Mouse (Mus musculus): ENCODE data around the gene A830018L16Rik. TPM values are rescaled to one million over a fixed set of nuclear protein-coding genes. Genes with fewer than 3 reads are reported as not detected.
"Not testable (repeated sequence)": the region's sequence is repeated elsewhere in the genome, so short reads cannot be mapped to it uniquely, and the experiment has no call there.

A830018L16Rik gene
- polyA plus RNA-seq, 1 experiment from 2014 or later: 0.41 TPM

- no peak overlapping the region for H3K4me3 ChIP-seq
- DNase-seq (ENCODE audit: low spot score): no peak
- H3K27me3 ChIP-seq (ENCODE audit: insufficient read depth, poor library complexity, severe bottlenecking): no peaks in the 10 kb centered on the region
- WGBS: 85% methylated on average over 2 of the region's 2 CpGs
- no peak overlapping the region for H3K27ac ChIP-seq
- H3K4me1 ChIP-seq: no peaks in the 10 kb centered on the region
- H3K9me3 ChIP-seq: no peaks in the 10 kb centered on the region
- no peaks in the 10 kb centered on the region for H3K36me3 ChIP-seq
Measured at GRCm38 (mm10) chr1:11959421-11960206, 545.7 kb downstream of the A830018L16Rik start.

GRCm38 (mm10) chr1:11982590-11983136 lies 568.8 kb downstream of the A830018L16Rik start:
- no peaks in the 10 kb centered on the region for H3K27me3 ChIP-seq (ENCODE audit: insufficient read depth, poor library complexity, severe bottlenecking)
- no peaks in the 10 kb centered on the region for H3K4me1 ChIP-seq
- no peak overlapping the region for H3K27ac ChIP-seq
- no peaks in the 10 kb centered on the region for H3K9me3 ChIP-seq
- no peak for DNase-seq (ENCODE audit: low spot score)
- no peak overlapping the region for H3K4me3 ChIP-seq
- 64% methylated on average over 4 of the region's 4 CpGs for WGBS
- no peaks in the 10 kb centered on the region for H3K36me3 ChIP-seq

GRCm38 (mm10) chr1:11990011-11990410 lies 576.1 kb downstream of the A830018L16Rik start:
- H3K4me3 ChIP-seq: no peak overlapping the region
- no peak for DNase-seq (ENCODE audit: low spot score)
- H3K27ac ChIP-seq: no peak overlapping the region
- no peaks in the 10 kb centered on the region for H3K4me1 ChIP-seq
- H3K9me3 ChIP-seq: no peaks in the 10 kb centered on the region
- H3K27me3 ChIP-seq (ENCODE audit: insufficient read depth, poor library complexity, severe bottlenecking): no peaks in the 10 kb centered on the region
- WGBS: 80% methylated on average over 3 of the region's 3 CpGs
- no peaks in the 10 kb centered on the region for H3K36me3 ChIP-seq

GRCm38 (mm10) chr1:11996297-11996878 lies 582.5 kb downstream of the A830018L16Rik start:
- no peak for DNase-seq (ENCODE audit: low spot score)
- H3K4me1 ChIP-seq: no peaks in the 10 kb centered on the region
- WGBS: 84% methylated on average over 2 of the region's 2 CpGs
- no peak overlapping the region for H3K27ac ChIP-seq
- H3K36me3 ChIP-seq: no peaks in the 10 kb centered on the region
- H3K4me3 ChIP-seq: no peak overlapping the region
- H3K27me3 ChIP-seq (ENCODE audit: insufficient read depth, poor library complexity, severe bottlenecking): no peaks in the 10 kb centered on the region
- no peaks in the 10 kb centered on the region for H3K9me3 ChIP-seq

- Histone ChIP-seq H3K4me3 (no peak overlapping the region), H3K36me3 (no peaks in the 10 kb centered on the region), H3K27ac (no peak overlapping the region), H3K27me3 (ENCODE audit: insufficient read depth, poor library complexity, severe bottlenecking) (no peaks in the 10 kb centered on the region), H3K9me3 (no peaks in the 10 kb centered on the region), H3K4me1 (no peaks in the 10 kb centered on the region)
- no peak for DNase-seq (ENCODE audit: low spot score)
- 62% methylated on average over 2 of the region's 2 CpGs for WGBS
Measured at GRCm38 (mm10) chr1:11997574-11997973, 583.7 kb downstream of the A830018L16Rik start.

- Histone ChIP-seq H3K27me3 (ENCODE audit: insufficient read depth, poor library complexity, severe bottlenecking) (no peaks in the 10 kb centered on the region), H3K4me3 (no peak overlapping the region), H3K36me3 (no peaks in the 10 kb centered on the region), H3K4me1 (no peaks in the 10 kb centered on the region), H3K27ac (no peak overlapping the region), H3K9me3 (no peaks in the 10 kb centered on the region)
- 55% methylated on average over 4 of the region's 4 CpGs for WGBS
- no peak for DNase-seq (ENCODE audit: low spot score)
Measured at GRCm38 (mm10) chr1:12000557-12000956, 586.7 kb downstream of the A830018L16Rik start.

- WGBS: 32% methylated on average over 2 of the region's 2 CpGs
- H3K4me1 ChIP-seq: no peaks in the 10 kb centered on the region
- no peaks in the 10 kb centered on the region for H3K36me3 ChIP-seq
- H3K27me3 ChIP-seq (ENCODE audit: insufficient read depth, poor library complexity, severe bottlenecking): no peaks in the 10 kb centered on the region
- no peak for DNase-seq (ENCODE audit: low spot score)
- H3K27ac ChIP-seq: no peak overlapping the region
- no peak overlapping the region for H3K4me3 ChIP-seq
- no peaks in the 10 kb centered on the region for H3K9me3 ChIP-seq
Measured at GRCm38 (mm10) chr1:12008789-12009550, 595.1 kb downstream of the A830018L16Rik start.

GRCm38 (mm10) chr1:12009551-12009846 lies 595.6 kb downstream of the A830018L16Rik start:
- no peaks in the 10 kb centered on the region for H3K36me3 ChIP-seq
- no peaks in the 10 kb centered on the region for H3K4me1 ChIP-seq
- no peak overlapping the region for H3K4me3 ChIP-seq
- DNase-seq (ENCODE audit: low spot score): no peak
- H3K27me3 ChIP-seq (ENCODE audit: insufficient read depth, poor library complexity, severe bottlenecking): no peaks in the 10 kb centered on the region
- H3K9me3 ChIP-seq: no peaks in the 10 kb centered on the region
- no peak overlapping the region for H3K27ac ChIP-seq

GRCm38 (mm10) chr1:12010607-12011006 lies 596.7 kb downstream of the A830018L16Rik start:
- Histone ChIP-seq H3K27me3 (ENCODE audit: insufficient read depth, poor library complexity, severe bottlenecking) (no peaks in the 10 kb centered on the region), H3K27ac (no peak overlapping the region)
- 87% methylated on average over 1 of the region's 1 CpGs for WGBS

GRCm38 (mm10) chr1:12020646-12021045 lies 606.7 kb downstream of the A830018L16Rik start:
- WGBS: 81% methylated on average over 5 of the region's 5 CpGs
- not testable (repeated sequence) for H3K27ac ChIP-seq; H3K27me3 ChIP-seq (ENCODE audit: insufficient read depth, poor library complexity, severe bottlenecking); H3K4me1 ChIP-seq; H3K9me3 ChIP-seq; DNase-seq (ENCODE audit: low spot score); H3K4me3 ChIP-seq; H3K36me3 ChIP-seq

More at GRCm38 (mm10) chr1:12010607-12011006, 596.7 kb downstream of the A830018L16Rik start:
- H3K9me3 ChIP-seq: no peaks in the 10 kb centered on the region
- DNase-seq (ENCODE audit: low spot score): no peak
- no peaks in the 10 kb centered on the region for H3K4me1 ChIP-seq
- H3K36me3 ChIP-seq: no peaks in the 10 kb centered on the region
- H3K4me3 ChIP-seq: no peak overlapping the region

All from heart, embryonic 10.5 days (tissue).